Mouse (Mus musculus) MEL (cell line): ENCODE measurements at regions not wholly inside any gene's neighbourhood (a gene's known extent, or its start where the extent isn't known, plus 50 kb on each side); places are given as distances from the start of the nearest gene placed in this dataset.
"Not testable (repeated sequence)": the region's sequence is repeated elsewhere in the genome, so short reads cannot be mapped to it uniquely, and the experiment has no call there.

ENCODE experiments used
- DNase-seq: peaks from one replicate; pipeline ENCODE4 v3.0.0; 2011; ENCODE audit warnings: low read depth, low spot score
- H3K27ac ChIP-seq: 2 replicates; pipeline ENCODE4 v1.5.1; 2012; ENCODE audit warnings: low read depth, mild to moderate bottlenecking, control low read depth, low read length, moderate library complexity; ENCODE audit not compliant: control insufficient read depth
- H3K27me3 ChIP-seq, 2 experiments: fragments of 150-350 bp in 1 of 2; sonication (generic) in 1 of 2; 2 replicates each; pipeline ENCODE4 v1.6.1; 2012; ENCODE audit warnings: low read length in 2 of 2, mild to moderate bottlenecking in 2 of 2, improper control_type of control experiment in 1 of 2, moderate library complexity in 1 of 2; ENCODE audit not compliant: insufficient read depth in 2 of 2, control insufficient read depth in 1 of 2
- H3K36me3 ChIP-seq, 2 experiments: 2 replicates each; pipeline ENCODE4 v1.6.1; 2012 to 2014; ENCODE audit warnings: low read length in 2 of 2, improper control_type of control experiment in 1 of 2, inconsistent platforms in 1 of 2, mild to moderate bottlenecking in 1 of 2; ENCODE audit not compliant: insufficient read depth in 2 of 2, control insufficient read depth in 1 of 2
- H3K4me1 ChIP-seq, 2 experiments: fragments of 150-350 bp in 1 of 2; sonication (generic) in 1 of 2; 2 replicates each; pipeline ENCODE4 v1.6.1; 2012; ENCODE audit warnings: low read length in 2 of 2, improper control_type of control experiment in 1 of 2, mild to moderate bottlenecking in 1 of 2; ENCODE audit not compliant: insufficient read depth in 2 of 2, control insufficient read depth in 1 of 2
- H3K4me3 ChIP-seq, 2 experiments: fragments of 150-350 bp in 1 of 2; sonication (generic) in 1 of 2; 2 replicates each; pipeline ENCODE4 v1.5.1; 2012; ENCODE audit warnings: low read depth in 2 of 2, low read length in 2 of 2, mild to moderate bottlenecking in 2 of 2, moderate library complexity in 2 of 2, control low read depth in 1 of 2, improper control_type of control experiment in 1 of 2; ENCODE audit not compliant: control insufficient read depth in 1 of 2, insufficient read depth in 1 of 2
- H3K79me2 ChIP-seq: 2 replicates; pipeline ENCODE4 v1.6.1; 2012; ENCODE audit warnings: mild to moderate bottlenecking, low read length, moderate library complexity; ENCODE audit not compliant: control insufficient read depth, poor library complexity, insufficient read depth
- H3K9ac ChIP-seq: 2 replicates; pipeline ENCODE4 v1.6.1; 2012; ENCODE audit warnings: low read depth, mild to moderate bottlenecking, control low read depth, low read length, moderate library complexity; ENCODE audit not compliant: control insufficient read depth, poor library complexity, severe bottlenecking
- H3K9me3 ChIP-seq: fragments of 150-350 bp; sonication (generic); replicated peaks from 2 replicates; pipeline ENCODE4 v1.6.1; 2012; ENCODE audit warnings: mild to moderate bottlenecking, low read length, improper control_type of control experiment, moderate library complexity; ENCODE audit not compliant: insufficient read depth
- CHD2 ChIP-seq: IDR thresholded peaks from 2 replicates; pipeline ENCODE4 v1.6.1; 2011; ENCODE audit warnings: low read length, improper control_type of control experiment
- CTCF ChIP-seq, 3 experiments: IDR thresholded peaks in 2 of 3; conservative IDR thresholded peaks in 1 of 3; 2 replicates each; pipeline ENCODE4 v1.5.1; 2011 to 2012; ENCODE audit warnings: low read length in 3 of 3, low read depth in 2 of 3, mild to moderate bottlenecking in 2 of 3, improper control_type of control experiment in 1 of 3, inconsistent platforms in 1 of 3, mixed read lengths in 1 of 3, moderate library complexity in 1 of 3; ENCODE audit not compliant: control insufficient read depth in 1 of 3, insufficient read depth in 1 of 3, poor library complexity in 1 of 3, severe bottlenecking in 1 of 3
- ELF1 ChIP-seq: IDR thresholded peaks from 2 replicates; pipeline ENCODE4 v1.6.1; 2014; ENCODE audit warnings: low read depth, mild to moderate bottlenecking, inconsistent platforms, low read length, improper control_type of control experiment, moderate library complexity
- EP300 ChIP-seq, 2 experiments: IDR thresholded peaks; 2 replicates each; pipeline ENCODE4 v1.6.1; 2011; ENCODE audit warnings: improper control_type of control experiment in 2 of 2, low read length in 2 of 2, low read depth in 1 of 2, mild to moderate bottlenecking in 1 of 2
- GATA1 ChIP-seq: IDR thresholded peaks from 2 replicates; pipeline ENCODE4 v1.6.1; 2011; ENCODE audit warnings: low read depth, low read length, improper control_type of control experiment
- MAFK ChIP-seq: IDR thresholded peaks from 2 replicates; pipeline ENCODE4 v1.6.1; 2011; ENCODE audit warnings: low read depth, mild to moderate bottlenecking, low read length, improper control_type of control experiment, borderline replicate concordance
- MAZ ChIP-seq: IDR thresholded peaks from 2 replicates; pipeline ENCODE4 v1.6.1; 2012; ENCODE audit warnings: low read depth, mild to moderate bottlenecking, inconsistent platforms, low read length, improper control_type of control experiment
- MYC ChIP-seq: IDR thresholded peaks from 2 replicates; pipeline ENCODE4 v1.6.1; 2011; ENCODE audit warnings: low read depth, mild to moderate bottlenecking, low read length, improper control_type of control experiment, moderate library complexity
- POLR2AphosphoS5 ChIP-seq: IDR thresholded peaks from 2 replicates; pipeline ENCODE4 v1.6.1; 2012; ENCODE audit warnings: low read depth, borderline replicate concordance, mild to moderate bottlenecking, inconsistent platforms, low read length, moderate library complexity, mixed read lengths
- RCOR1 ChIP-seq: IDR thresholded peaks from 2 replicates; pipeline ENCODE4 v1.6.1; 2012; ENCODE audit warnings: low read depth, mild to moderate bottlenecking, inconsistent platforms, low read length, improper control_type of control experiment
- TBP ChIP-seq: IDR thresholded peaks from 2 replicates; pipeline ENCODE4 v1.8.0; 2011; ENCODE audit warnings: low read depth, low read length, improper control_type of control experiment
- TCF12 ChIP-seq: IDR thresholded peaks from 2 replicates; pipeline ENCODE4 v1.6.1; 2014; ENCODE audit warnings: low read depth, mild to moderate bottlenecking, inconsistent platforms, low read length, improper control_type of control experiment, moderate library complexity
- ZC3H11A ChIP-seq: IDR thresholded peaks from 2 replicates; pipeline ENCODE4 v1.6.1; 2012; ENCODE audit warnings: low read depth, mild to moderate bottlenecking, inconsistent platforms, low read length, improper control_type of control experiment
- ZNF384 ChIP-seq: IDR thresholded peaks from 2 replicates; pipeline ENCODE4 v1.6.1; 2012; ENCODE audit warnings: low read depth, mild to moderate bottlenecking, inconsistent platforms, low read length, improper control_type of control experiment

GRCm38 (mm10) chr14:82299222-82299621, 2144.1 kb upstream of the Pcdh17 start:
- TF ChIP-seq GATA1 (peak; percentile 62; the same call in 1 of the 2 replicates), POLR2AphosphoS5 (no peak), EP300 (IDR thresholded peaks at IDR 0.05; ENCODE audit: low read depth in 1 of 2, low read length in 2 of 2) (peak; percentile 42 to 64; a peak in 3 of 4 replicates), TCF12 (peak; percentile 58; the same call in 1 of the 2 replicates), MYC (no peak), CTCF (IDR thresholded peaks at IDR 0.05 in 2 of 3, conservative IDR thresholded peaks at IDR 0.05 in 1 of 3; ENCODE audit: control insufficient read depth in 1 of 3, insufficient read depth in 1 of 3, low read depth in 2 of 3, low read length in 3 of 3, poor library complexity in 1 of 3, severe bottlenecking in 1 of 3) (no peak), CHD2 (no peak), RCOR1 (no peak), MAZ (no peak), TBP (no peak)
- Histone ChIP-seq H3K9ac (no peak overlapping the region), H3K9me3 (no peaks in the 10 kb centered on the region), H3K4me3 (no peak overlapping the region), H3K27me3 (no peaks in the 10 kb centered on the region), H3K27ac (no peak overlapping the region), H3K79me2 (no peaks in the 10 kb centered on the region), H3K4me1 (no peaks in the 10 kb centered on the region), H3K36me3 (no peaks in the 10 kb centered on the region)
- peak; percentile 10 for DNase-seq

GRCm38 (mm10) chr14:82313491-82313890, 2129.9 kb upstream of the Pcdh17 start:
- H3K36me3 ChIP-seq: no peaks in the 10 kb centered on the region
- H3K4me3 ChIP-seq: no peak overlapping the region
- H3K9ac ChIP-seq: no peak overlapping the region
- DNase-seq: no peak
- H3K9me3 ChIP-seq: no peaks in the 10 kb centered on the region
- no peaks in the 10 kb centered on the region for H3K79me2 ChIP-seq
- no peaks in the 10 kb centered on the region for H3K4me1 ChIP-seq
- H3K27me3 ChIP-seq: no peaks in the 10 kb centered on the region
- no peak overlapping the region for H3K27ac ChIP-seq
- TF ChIP-seq ZC3H11A: no peak
- no peak for TF ChIP-seq MAFK
- TF ChIP-seq TBP: no peak
- TF ChIP-seq ELF1: no peak
- TF ChIP-seq ZNF384: no peak

- H3K9me3 ChIP-seq, H3K9ac ChIP-seq, H3K27me3 ChIP-seq, H3K79me2 ChIP-seq, H3K4me1 ChIP-seq, H3K27ac ChIP-seq, H3K4me3 ChIP-seq, H3K36me3 ChIP-seq, DNase-seq: not testable (repeated sequence)
Observed at GRCm38 (mm10) chr14:82334841-82335240, 2108.5 kb upstream of the Pcdh17 start.
